Mouse (Mus musculus) spleen, postnatal 0 days (tissue): ENCODE measurements around the gene Sgcb. TPM values are rescaled to one million over a fixed set of nuclear protein-coding genes. Genes with fewer than 3 reads are reported as not detected.

Experiments used
- polyA plus RNA-seq: library from polyadenylated mRNA; unstranded; fragments of >200 nt; fragmentation: Nextera tagmentation; extraction: Ambion mirVana; gene quantifications from 2 replicates; pipeline ENCODE4 v1.2.1, GENCODE M21; 2015

Sgcb gene
- polyA plus RNA-seq = 5.5 and 8.0 TPM in 2 replicates

GRCm38 (mm10) chr5:73647261-73647900 is at the start of gene Sgcb:
TSS of gene Sgcb (minus strand) at chr5:73647790.

DNA sequence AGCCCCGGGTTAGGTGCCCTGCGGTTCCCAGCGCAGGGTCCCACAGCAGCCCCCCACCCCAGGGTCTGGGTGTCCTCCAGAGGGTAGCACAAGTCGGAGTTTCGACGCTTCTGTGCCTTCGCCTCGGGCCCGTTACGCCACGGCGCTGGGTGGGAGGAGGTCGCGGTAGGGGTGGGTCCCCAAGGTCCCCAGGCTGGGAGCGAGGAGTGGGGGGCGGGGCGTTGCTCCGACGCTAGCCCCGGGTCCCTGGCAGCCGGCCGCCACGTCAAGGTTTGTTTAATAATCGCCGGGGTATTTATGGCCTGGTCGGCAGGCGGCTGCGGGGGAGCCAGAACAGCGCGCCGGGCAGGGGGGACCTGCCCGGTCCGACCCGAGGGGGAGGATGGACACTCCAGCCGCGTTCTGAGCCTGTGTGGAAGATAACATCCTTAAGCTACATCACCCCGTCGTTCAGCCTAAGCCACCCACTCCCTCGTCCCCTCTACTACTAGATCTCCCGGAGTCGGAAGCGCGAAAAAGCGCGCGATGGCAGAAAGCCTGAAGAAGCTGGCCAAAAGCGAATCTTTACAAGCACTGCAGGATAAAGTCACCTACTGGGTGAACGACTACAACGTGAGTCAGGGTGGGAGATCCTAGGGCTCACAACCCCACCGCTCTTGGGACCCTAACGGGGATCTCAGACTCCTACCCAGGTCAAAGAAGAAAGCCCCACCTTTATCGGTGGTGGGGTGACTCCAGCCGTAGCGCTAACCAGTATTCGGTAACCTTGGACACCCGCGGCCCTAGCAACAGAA is 3.7 kb upstream of the Sgcb start, which contains the start of gene Spata18:
Spata18 (plus strand) TSS at position 319 of the 794 bp plus-strand sequence.

DNA sequence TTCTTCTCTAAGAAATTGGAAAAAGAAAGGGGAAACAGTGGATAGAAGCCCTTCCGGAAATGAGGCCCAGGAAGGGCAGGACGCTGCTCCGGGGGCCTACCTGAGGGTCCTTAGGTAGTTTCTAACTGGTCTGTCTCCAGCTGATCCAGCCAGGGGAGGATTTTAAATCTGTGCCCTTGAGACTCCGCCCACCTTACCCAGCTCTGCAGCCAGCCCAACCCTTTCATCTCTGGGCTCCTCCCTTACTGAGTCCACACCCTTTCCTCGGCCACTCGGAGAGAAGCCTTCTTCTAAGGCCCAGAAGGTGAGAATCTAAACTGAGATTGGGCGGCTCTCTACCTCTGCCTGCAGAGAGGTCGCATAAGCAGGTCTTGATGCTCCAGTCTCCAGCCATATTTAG is 15.3 kb downstream of the Sgcb start, which contains the start of gene Lrrc66:
Lrrc66 (minus strand) TSS at position 236 of the 400 bp plus-strand sequence.

Other genes starting within 250 kb of the Sgcb start
- gene Cwh43, start 241.7 kb downstream of the Sgcb start, polyA plus RNA-seq = not detected in 2 replicates
- gene Dcun1d4, start 166.8 kb downstream of the Sgcb start, polyA plus RNA-seq = 2.8 and 4.1 TPM in 2 replicates
- gene Lrrc66, start 15.3 kb downstream of the Sgcb start, polyA plus RNA-seq = 0.28 and 0.42 TPM in 2 replicates
- gene Spata18, start 3.6 kb upstream of the Sgcb start, polyA plus RNA-seq = not detected in 2 replicates